Mouse (Mus musculus): Measurements from ENCODE around the gene Sirt7.
A peak's percentile ranks its signal among the peaks of the same experiment; 100 is the strongest.

The Sirt7 gene

DNA sequence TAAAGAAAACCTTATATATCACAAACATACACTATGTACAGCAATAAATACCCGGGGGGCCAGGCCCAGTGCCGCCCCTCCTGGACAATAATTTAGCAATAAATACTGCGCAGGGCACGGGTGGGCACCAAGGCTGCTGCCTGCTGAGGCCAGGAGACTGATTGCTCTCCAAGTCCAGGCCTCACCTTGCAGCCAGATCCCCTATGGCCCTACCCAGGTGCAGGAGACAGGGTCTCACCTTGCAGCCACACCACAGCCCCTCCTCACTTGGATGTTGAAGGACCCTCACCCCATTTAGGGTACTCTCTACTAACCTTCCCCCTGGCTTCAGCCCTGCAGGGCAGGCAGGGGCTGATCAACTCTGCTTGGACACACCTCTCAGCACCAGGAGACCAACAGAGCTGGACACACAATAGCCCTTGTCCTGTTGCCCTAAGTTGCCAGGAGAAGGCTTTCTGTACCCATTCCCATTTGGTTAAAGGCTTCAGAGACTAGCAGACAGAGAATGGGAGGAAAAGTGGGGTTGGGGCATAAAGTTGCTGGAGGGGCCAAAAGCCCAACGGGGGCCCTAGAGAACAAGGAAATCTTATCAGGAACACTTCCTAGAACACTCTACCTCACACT is at the start of gene Sirt7:
Gene Sirt7 (minus strand): TSS at position 89 of the 624 bp plus-strand sequence.
- no peak for DNase-seq (ENCODE audit: low read depth, low spot score)

- DNase-seq (ENCODE audit: low read depth, low spot score), result no peak
Measured at GRCm38 (mm10) chr11:120673594-120674122, 48.6 kb upstream of the Sirt7 start.

DNA sequence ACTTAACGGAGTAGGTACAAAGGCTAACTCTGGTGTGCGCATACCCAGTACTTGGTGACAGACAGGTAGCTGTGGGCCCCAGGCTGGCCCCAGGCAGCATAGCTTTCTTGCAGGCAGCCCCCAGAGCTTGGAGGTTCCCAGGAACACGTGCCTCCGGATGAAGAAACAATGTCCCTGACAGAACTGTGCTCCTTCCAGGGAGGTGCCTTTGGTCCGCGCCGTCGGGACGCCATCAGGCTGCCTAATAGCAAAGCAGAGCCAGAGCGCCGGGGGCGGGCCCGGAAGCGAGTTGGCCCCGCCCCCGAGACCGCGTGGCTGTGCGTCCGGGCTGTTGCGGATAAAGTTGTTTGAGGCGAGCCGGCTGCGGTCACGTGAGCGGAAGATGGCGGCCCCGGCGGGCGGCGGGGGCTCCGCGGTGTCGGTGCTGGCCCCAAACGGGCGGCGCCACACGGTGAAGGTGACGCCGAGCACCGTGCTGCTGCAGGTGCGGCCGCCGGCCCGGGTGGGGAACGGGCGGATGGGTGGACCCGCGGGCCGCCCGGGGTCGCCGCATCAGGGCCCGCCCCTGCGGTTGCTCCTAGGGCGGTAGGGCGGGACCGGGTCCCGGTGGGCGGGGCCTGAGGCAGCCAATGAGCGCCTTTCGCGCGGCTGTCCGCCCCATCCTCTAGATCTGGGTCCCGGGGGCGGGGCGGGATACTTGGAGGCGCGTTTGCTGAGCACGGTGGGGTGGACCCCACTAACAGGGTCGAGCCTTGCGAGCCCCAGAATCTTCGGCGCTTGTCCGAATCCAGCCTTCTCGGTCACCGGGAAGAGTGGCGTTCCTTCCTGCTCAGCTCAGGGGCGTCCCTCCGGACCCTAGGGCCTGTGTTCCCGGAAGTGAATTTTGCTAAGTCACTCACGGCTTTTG is 47.9 kb upstream of the Sirt7 start, which contains the start of gene Aspscr1:
Gene Aspscr1 (plus strand): TSS at position 287 of the 907 bp plus-strand sequence.
- peak; percentile 95 for DNase-seq (ENCODE audit: low read depth, low spot score)

- no peak for DNase-seq (ENCODE audit: low read depth, low spot score)
Measured at GRCm38 (mm10) chr11:120666617-120667016, 41.6 kb upstream of the Sirt7 start.

DNA sequence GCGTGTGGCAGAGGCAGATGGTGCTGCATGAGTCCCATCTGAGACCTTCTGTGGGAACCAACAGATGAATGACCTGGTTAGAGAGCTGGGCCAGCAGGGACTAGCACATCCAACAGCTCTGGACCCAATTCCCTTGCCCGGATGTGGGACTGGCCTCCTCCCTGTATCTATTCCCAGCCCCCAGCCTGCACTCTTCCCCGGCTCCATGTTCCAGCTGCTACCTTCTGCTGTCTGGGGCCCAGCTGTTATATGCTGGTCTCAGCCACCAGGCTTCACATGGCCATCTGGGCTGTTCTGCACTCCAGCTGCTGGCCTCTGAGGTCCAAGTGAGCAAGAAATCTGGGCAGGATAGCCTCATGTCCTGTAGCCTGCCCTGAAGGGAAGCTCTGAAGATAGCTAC is 40.4 kb upstream of the Sirt7 start:
- DNase-seq (ENCODE audit: low read depth, low spot score), result no peak

DNA sequence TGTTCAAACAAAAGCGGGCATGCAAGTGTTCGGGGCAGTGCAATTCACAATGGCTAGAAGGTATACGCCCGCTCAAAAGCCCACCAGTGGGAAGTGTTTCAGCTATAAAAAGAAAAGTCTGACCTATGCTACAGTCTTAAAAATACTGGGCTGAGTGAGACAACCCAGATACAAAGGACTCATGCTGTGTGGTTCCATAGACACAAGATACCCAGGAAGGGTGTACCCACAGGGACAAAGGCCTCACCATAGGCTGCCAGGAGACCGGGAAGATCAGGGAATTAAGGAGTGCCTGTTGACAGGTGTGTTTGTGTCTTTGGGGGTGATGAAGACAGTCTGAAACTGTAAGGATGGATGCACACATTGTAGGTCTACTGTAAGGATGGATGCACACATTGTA is 38.7 kb upstream of the Sirt7 start:
- no peak for DNase-seq (ENCODE audit: low read depth, low spot score)

- no peak for DNase-seq (ENCODE audit: low read depth, low spot score)
Measured at GRCm38 (mm10) chr11:120662759-120663158, 37.7 kb upstream of the Sirt7 start.

- DNase-seq (ENCODE audit: low read depth, low spot score), result no peak
Measured at GRCm38 (mm10) chr11:120661076-120661460, 36.0 kb upstream of the Sirt7 start, which contains the start of gene Notum. TSS of gene Notum (minus strand) at chr11:120661175.

DNA sequence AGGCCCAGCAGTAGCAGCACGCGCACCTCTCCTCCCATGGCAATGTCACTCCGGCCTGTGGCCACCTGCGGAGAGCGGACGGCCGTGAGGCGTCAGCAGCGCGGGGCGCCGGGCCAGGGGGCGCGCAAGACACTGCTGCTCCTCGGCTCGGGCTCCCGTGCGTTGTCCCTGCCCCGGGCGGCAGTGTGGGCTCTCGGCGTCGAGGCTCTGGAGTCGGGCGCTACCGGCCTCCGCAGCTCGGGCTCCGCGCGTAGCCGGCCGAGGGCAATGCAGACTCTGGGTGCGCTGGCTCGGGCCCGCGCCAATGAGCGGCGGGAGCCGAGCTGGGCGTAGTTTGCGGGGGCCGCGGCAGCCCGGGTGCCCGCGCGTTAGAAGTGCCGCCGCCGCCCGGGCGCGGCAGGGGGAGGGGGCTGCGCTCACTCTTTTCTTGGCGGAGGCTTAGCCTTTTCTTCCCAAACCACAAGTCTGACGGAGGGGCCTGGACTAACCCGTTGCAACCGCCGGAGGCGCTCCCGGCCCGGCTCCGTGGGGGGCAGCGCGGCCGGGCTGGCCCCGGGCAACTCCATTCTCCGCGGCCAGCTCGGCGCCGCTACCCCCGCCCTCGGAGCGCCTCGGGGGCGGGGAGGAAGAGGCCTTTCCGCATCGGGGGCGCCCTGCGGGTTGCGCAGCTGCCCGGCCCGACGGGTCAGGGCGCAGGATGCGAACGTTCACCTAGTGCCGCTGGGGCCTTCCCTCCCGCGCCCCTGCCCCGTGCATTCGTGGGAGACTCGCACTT is 35.4 kb upstream of the Sirt7 start:
- DNase-seq (ENCODE audit: low read depth, low spot score), result peak; percentile 68

- DNase-seq (ENCODE audit: low read depth, low spot score), result no peak
Measured at GRCm38 (mm10) chr11:120659509-120660300, 34.7 kb upstream of the Sirt7 start.

DNA sequence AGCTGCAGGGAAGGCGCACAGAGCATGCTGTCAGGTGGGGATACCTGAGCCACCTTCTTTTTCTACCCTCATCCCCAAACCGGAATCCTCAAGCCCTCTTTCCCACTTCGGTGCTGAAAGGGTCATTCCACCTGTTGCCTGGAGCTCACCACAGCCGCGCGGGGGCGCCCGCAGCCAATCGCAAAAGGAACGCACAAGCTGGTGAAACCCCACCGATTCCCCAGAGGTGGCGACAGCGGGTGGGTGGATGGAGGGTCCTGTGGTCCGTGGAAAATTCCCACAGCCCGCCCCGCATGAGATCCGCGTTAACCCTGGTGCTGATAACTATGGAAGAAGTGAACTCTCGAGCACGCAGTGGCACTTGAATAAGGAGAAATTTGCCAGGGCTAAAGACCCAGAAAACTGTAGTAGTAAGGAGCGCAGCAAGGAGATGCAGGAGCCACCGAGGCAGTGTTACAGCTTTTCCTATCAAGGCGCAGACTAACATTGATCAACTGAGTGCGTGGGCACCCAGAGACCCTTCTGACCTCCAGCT is 33.9 kb upstream of the Sirt7 start:
- DNase-seq (ENCODE audit: low read depth, low spot score), result peak; percentile 77

GRCm38 (mm10) chr11:120657301-120657700 is 32.3 kb upstream of the Sirt7 start:
- no peak for DNase-seq (ENCODE audit: low read depth, low spot score)

- no peak for DNase-seq (ENCODE audit: low read depth, low spot score)
Measured at GRCm38 (mm10) chr11:120654741-120655140, 29.7 kb upstream of the Sirt7 start.

DNA sequence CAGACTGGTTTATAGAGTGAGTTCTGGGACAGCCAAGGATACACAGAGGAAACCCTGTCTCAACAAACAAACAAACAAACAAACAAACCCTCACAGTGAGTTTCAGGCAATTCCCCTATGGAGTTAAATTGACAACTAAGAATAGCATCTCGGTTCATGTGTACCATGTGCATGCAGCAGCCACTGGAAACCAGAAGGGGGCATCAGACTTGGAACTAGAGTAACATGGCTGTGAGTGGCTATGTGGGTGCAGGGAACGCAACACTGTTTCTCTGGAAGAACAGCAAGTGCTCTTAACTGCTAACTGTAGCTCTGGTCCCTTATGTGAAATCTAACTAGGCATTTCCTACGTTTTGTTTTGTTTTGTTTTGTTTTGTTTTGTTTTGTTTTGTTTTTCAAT is 26.8 kb upstream of the Sirt7 start:
- DNase-seq (ENCODE audit: low read depth, low spot score), result no peak

DNA sequence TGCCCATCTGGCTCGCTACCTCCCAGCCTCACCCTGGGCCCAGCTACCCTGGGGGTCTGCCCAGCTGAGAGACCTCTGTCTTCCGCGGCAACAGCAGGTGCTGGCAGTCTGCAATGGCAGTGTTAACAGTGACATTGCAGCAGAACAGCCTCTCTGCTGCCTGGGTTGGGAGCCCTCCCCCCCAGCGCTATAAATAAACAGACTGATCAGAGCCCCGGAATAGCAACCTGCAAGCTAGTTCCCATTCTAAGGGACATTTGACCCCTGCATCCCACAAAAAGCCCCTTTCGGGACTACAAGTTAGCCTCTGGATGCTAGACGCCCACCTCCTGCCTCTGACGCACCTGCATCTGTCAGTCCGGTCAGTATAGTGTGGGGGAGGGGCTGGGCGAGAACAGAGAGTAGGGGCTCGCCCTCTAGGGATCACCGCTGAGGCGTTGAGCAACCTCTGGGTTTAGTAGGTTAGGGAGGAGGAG is 23.0 kb upstream of the Sirt7 start, which contains the start of gene Myadml2:
Gene Myadml2 (minus strand): TSS at position 158 of the 476 bp plus-strand sequence.
- no peak for DNase-seq (ENCODE audit: low read depth, low spot score)

GRCm38 (mm10) chr11:120647047-120647830 is 22.2 kb upstream of the Sirt7 start:
- no peak for DNase-seq (ENCODE audit: low read depth, low spot score)

GRCm38 (mm10) chr11:120643601-120643987 is 18.6 kb upstream of the Sirt7 start, which contains the start of gene Pycr1:
TSS of gene Pycr1 (minus strand) at chr11:120643769.
- peak; percentile 95 for DNase-seq (ENCODE audit: low read depth, low spot score)

- no peak for DNase-seq (ENCODE audit: low read depth, low spot score)
Measured at GRCm38 (mm10) chr11:120642939-120643600, 18.0 kb upstream of the Sirt7 start.

GRCm38 (mm10) chr11:120641869-120642268 is 16.8 kb upstream of the Sirt7 start:
- DNase-seq (ENCODE audit: low read depth, low spot score), result no peak
